Mouse (Mus musculus) erythroblast, adult 5-6 weeks (primary cell): ENCODE data around the gene Srsf9. TPM values are rescaled to one million over a fixed set of nuclear protein-coding genes. Genes with fewer than 3 reads are reported as not detected.
"Not testable (repeated sequence)": the region's sequence is repeated elsewhere in the genome, so short reads cannot be mapped to it uniquely, and the experiment has no call there.

Experiments
- ATAC-seq: replicated peaks from 2 replicates; pipeline ENCODE4 v1.8.0; 2016; ENCODE audit warnings: moderate number of reproducible peaks, mild to moderate bottlenecking, moderate TSS enrichment, inconsistent platforms; ENCODE audit not compliant: poor library complexity, low FRiP score, severe bottlenecking
- total RNA-seq, 2 experiments: library from RNA; stranded (forward) in 1 of 2; stranded (reverse) in 1 of 2; fragments of 150-400 nt in 1 of 2; fragments of 200-764, 138-1000 nt in 1 of 2; gene quantifications; 2 replicates each; pipeline versions ENCODE4 v1.2.3 to v1.2.4; 2015 to 2017; ENCODE audit warnings: low replicate concordance in 2 of 2

Srsf9 gene
- total RNA-seq, 2 experiments from 2014 or later, result 29.1 to 41.1 TPM

GRCm38 (mm10) chr5:115362819-115363714 is 36.1 kb downstream of the Srsf9 start:
- no peak for ATAC-seq

- no peak for ATAC-seq
Measured at GRCm38 (mm10) chr5:115364782-115365181, 37.8 kb downstream of the Srsf9 start.

- no peak for ATAC-seq
Measured at GRCm38 (mm10) chr5:115371736-115372135, 44.8 kb downstream of the Srsf9 start.

- no peak for ATAC-seq
Measured at GRCm38 (mm10) chr5:115373441-115374203, 46.6 kb downstream of the Srsf9 start.

- ATAC-seq, result no peak
Measured at GRCm38 (mm10) chr5:115374204-115374820, 47.3 kb downstream of the Srsf9 start.

- ATAC-seq, result no peak
Measured at GRCm38 (mm10) chr5:115375436-115375835, 48.5 kb downstream of the Srsf9 start.

- ATAC-seq, result not testable (repeated sequence)
Measured at GRCm38 (mm10) chr5:115378882-115379281, 51.9 kb downstream of the Srsf9 start.

Other genes with a start within 250 kb of the Srsf9 start
- not detected in 2 replicates for gene Gm10401, start 228.9 kb upstream of the Srsf9 start, total RNA-seq (2015; ENCODE audit: low replicate concordance)
- 1.1 TPM in 1 of 2 replicates, not detected in the other for gene Gm10401, start 228.9 kb upstream of the Srsf9 start, total RNA-seq (2017; ENCODE audit: low replicate concordance)
- gene Acads, start 207.8 kb upstream of the Srsf9 start, total RNA-seq (2015; ENCODE audit: low replicate concordance), result 2.3 and 8.8 TPM in 2 replicates
- 2.3 and 5.7 TPM in 2 replicates for gene Acads, start 207.8 kb upstream of the Srsf9 start, total RNA-seq (2017; ENCODE audit: low replicate concordance)
- gene Unc119b, start 192.2 kb upstream of the Srsf9 start, total RNA-seq (2015; ENCODE audit: low replicate concordance), result 0.63 and 2.3 TPM in 2 replicates
- 0.60 and 3.5 TPM in 2 replicates for gene Unc119b, start 192.2 kb upstream of the Srsf9 start, total RNA-seq (2017; ENCODE audit: low replicate concordance)
- 43.5 and 51.9 TPM in 2 replicates for gene Mlec, start 169.0 kb upstream of the Srsf9 start, total RNA-seq (2015; ENCODE audit: low replicate concordance)
- gene Mlec, start 169.0 kb upstream of the Srsf9 start, total RNA-seq (2017; ENCODE audit: low replicate concordance), result 34.8 and 42.3 TPM in 2 replicates
- 0.19 TPM in 1 of 2 replicates, not detected in the other for gene Cabp1, start 132.8 kb upstream of the Srsf9 start, total RNA-seq (2015; ENCODE audit: low replicate concordance)
- not detected in 2 replicates for gene Cabp1, start 132.8 kb upstream of the Srsf9 start, total RNA-seq (2017; ENCODE audit: low replicate concordance)
- gene Pop5, start 91.3 kb upstream of the Srsf9 start, total RNA-seq (2015; ENCODE audit: low replicate concordance), result 20.1 and 41.5 TPM in 2 replicates
- 5.9 and 26.6 TPM in 2 replicates for gene Pop5, start 91.3 kb upstream of the Srsf9 start, total RNA-seq (2017; ENCODE audit: low replicate concordance)
- gene Rnf10, start 54.3 kb upstream of the Srsf9 start, total RNA-seq (2015; ENCODE audit: low replicate concordance), result 505 and 538 TPM in 2 replicates
- gene Rnf10, start 54.3 kb upstream of the Srsf9 start, total RNA-seq (2017; ENCODE audit: low replicate concordance), result 1,329 and 1,906 TPM in 2 replicates
- 1.7 and 2.5 TPM in 2 replicates for gene Coq5, start 47.5 kb upstream of the Srsf9 start, total RNA-seq (2015; ENCODE audit: low replicate concordance)
- 8.3 and 12.3 TPM in 2 replicates for gene Coq5, start 47.5 kb upstream of the Srsf9 start, total RNA-seq (2017; ENCODE audit: low replicate concordance)
- gene Dynll1, start 26.2 kb upstream of the Srsf9 start, total RNA-seq (2015; ENCODE audit: low replicate concordance), result 181 and 187 TPM in 2 replicates
- 61.4 and 103 TPM in 2 replicates for gene Dynll1, start 26.2 kb upstream of the Srsf9 start, total RNA-seq (2017; ENCODE audit: low replicate concordance)
- gene Gatc, start 14.0 kb downstream of the Srsf9 start, total RNA-seq (2015; ENCODE audit: low replicate concordance), result 15.0 and 18.4 TPM in 2 replicates
- gene Gatc, start 14.0 kb downstream of the Srsf9 start, total RNA-seq (2017; ENCODE audit: low replicate concordance), result 1.8 and 4.1 TPM in 2 replicates
- gene Triap1, start 14.0 kb downstream of the Srsf9 start, total RNA-seq (2015; ENCODE audit: low replicate concordance), result 9.6 and 9.8 TPM in 2 replicates
- 2.8 and 7.7 TPM in 2 replicates for gene Triap1, start 14.0 kb downstream of the Srsf9 start, total RNA-seq (2017; ENCODE audit: low replicate concordance)
- 164 and 167 TPM in 2 replicates for gene Cox6a1, start 21.8 kb downstream of the Srsf9 start, total RNA-seq (2015; ENCODE audit: low replicate concordance)
- gene Cox6a1, start 21.8 kb downstream of the Srsf9 start, total RNA-seq (2017; ENCODE audit: low replicate concordance), result 24.7 and 54.8 TPM in 2 replicates
- not detected in 2 replicates for gene Msi1, start 102.4 kb downstream of the Srsf9 start, total RNA-seq (2015; ENCODE audit: low replicate concordance)
- not detected in 2 replicates for gene Msi1, start 102.4 kb downstream of the Srsf9 start, total RNA-seq (2017; ENCODE audit: low replicate concordance)
- gene Pla2g1b, start 139.1 kb downstream of the Srsf9 start, total RNA-seq (2015; ENCODE audit: low replicate concordance), result not detected in 2 replicates
- gene Pla2g1b, start 139.1 kb downstream of the Srsf9 start, total RNA-seq (2017; ENCODE audit: low replicate concordance), result not detected in 2 replicates
- gene Sirt4, start 157.5 kb downstream of the Srsf9 start, total RNA-seq (2015; ENCODE audit: low replicate concordance), result 3.1 and 5.9 TPM in 2 replicates
- gene Sirt4, start 157.5 kb downstream of the Srsf9 start, total RNA-seq (2017; ENCODE audit: low replicate concordance), result 0.60 and 2.0 TPM in 2 replicates
- gene Pxn, start 179.5 kb downstream of the Srsf9 start, total RNA-seq (2015; ENCODE audit: low replicate concordance), result 18.8 and 38.5 TPM in 2 replicates
- gene Pxn, start 179.5 kb downstream of the Srsf9 start, total RNA-seq (2017; ENCODE audit: low replicate concordance), result 14.8 and 57.5 TPM in 2 replicates
- 681 and 822 TPM in 2 replicates for gene Rplp0, start 232.3 kb downstream of the Srsf9 start, total RNA-seq (2015; ENCODE audit: low replicate concordance)
- 339 and 478 TPM in 2 replicates for gene Rplp0, start 232.3 kb downstream of the Srsf9 start, total RNA-seq (2017; ENCODE audit: low replicate concordance)
- gene Gcn1l1, start 238.1 kb downstream of the Srsf9 start, total RNA-seq (2015; ENCODE audit: low replicate concordance), result 9.4 and 10.9 TPM in 2 replicates
- 14.2 and 21.3 TPM in 2 replicates for gene Gcn1l1, start 238.1 kb downstream of the Srsf9 start, total RNA-seq (2017; ENCODE audit: low replicate concordance)